Mouse (Mus musculus) Muller cell, postnatal 12 days (primary cell): ENCODE measurements at regions not wholly inside any gene's neighbourhood (a gene's known extent, or its start where the extent isn't known, plus 50 kb on each side); places are given as distances from the start of the nearest gene placed in this dataset.
"Not testable (repeated sequence)": the region's sequence is repeated elsewhere in the genome, so short reads cannot be mapped to it uniquely, and the experiment has no call there.

Source experiments
- DNase-seq: peaks from one replicate; pipeline ENCODE4 v3.0.0-alpha.2; 2015; ENCODE audit errors: inconsistent ontology term

DNA sequence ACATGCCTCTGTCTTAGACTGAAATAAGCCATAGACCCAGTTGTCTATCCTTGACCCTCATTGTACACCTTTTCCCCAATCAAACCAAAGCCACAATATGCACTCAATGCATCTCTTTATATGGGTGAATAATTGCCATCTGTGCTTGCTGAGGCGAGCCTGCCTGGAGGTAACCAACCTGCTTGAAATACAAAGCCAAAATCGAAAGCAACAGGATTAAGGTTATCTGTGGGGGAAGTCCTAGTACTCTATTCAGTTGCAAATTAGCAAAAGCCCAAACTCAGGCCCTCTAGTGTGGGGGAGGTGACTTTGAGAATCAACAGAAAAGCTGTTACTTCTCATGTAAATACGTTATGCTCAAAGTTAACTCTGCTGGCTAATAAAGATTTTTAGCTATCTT lies 246.2 kb upstream of the Fundc1 start:
- no peak for DNase-seq

DNA sequence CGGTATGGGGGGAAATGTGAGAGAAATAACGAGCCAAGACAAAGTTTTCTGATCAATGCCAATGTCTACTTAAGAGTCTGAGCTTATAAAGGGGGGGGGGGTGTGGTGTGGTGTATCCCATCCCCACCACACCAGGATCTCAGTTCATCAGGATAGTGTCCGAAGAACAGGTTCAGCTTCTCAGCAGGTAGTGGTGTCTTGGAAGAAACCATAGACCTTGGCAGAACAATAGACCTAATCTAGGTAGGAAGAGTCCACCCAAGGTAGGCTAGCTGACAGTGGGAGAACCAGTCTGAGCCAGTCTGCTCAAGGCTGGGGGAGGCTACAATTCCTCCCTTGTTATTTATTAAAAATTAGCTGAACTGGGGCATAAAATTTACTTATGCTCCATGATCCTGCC lies 245.5 kb upstream of the Fundc1 start:
- no peak for DNase-seq

DNA sequence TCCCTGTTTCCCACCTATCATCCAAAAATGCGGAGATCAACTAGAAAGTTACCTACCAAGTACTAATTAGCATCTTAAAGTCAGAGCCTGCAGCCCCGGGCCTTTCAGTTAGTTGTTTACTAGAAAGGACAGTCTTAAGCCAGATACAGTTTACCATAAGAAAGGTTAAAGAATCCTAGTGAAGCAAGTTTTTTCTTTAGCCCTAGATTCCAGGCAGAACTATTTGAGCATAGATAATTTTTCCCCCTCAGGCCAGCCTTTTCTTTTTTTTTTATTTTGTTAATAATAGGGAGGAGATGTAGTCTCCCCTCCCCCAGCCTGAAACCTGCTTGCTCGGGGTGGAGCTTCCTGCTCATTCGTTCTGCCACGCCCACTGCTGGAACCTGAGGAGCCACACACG lies 215.9 kb upstream of the Fundc1 start:
- DNase-seq, result not testable (repeated sequence)

DNA sequence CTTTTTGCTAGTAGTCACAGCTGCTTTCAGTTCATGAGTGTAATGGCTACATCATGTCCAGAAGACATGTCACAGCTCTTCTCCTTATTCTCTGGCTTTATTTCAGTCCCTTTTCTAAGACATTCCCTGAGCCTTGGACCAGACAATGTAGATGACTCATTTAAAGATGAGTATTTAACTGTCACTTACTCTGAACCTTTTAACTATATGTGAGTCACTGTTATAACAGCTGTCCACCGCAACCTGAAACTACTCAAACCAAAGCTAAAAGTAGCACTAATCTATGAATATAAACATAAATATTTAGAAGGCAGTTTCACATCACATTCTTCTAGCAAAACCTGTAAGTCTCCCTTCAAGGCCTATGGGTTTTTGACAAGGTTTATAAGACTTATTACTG lies 203.8 kb upstream of the Fundc1 start:
- DNase-seq, result no peak

DNA sequence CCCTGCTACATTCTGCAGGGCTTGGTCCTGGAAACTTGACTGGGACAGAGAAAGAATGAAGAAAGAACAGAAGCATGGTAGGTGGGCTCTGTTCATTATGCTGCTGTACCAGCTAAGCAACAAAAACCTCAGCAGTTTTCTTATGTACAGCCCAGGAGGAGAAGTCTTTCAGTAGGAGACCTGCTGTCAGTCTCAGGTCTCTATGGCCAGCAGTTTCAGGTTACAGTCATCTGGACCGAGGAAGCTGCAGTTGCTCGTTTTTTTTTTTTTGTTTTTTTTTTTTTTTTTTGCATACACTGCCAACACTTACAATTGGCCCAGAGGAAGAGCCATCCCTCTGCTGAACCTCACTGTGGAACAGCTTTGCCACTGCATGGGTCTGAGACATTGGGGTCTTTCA lies 180.7 kb upstream of the Fundc1 start:
- DNase-seq, result no peak

DNA sequence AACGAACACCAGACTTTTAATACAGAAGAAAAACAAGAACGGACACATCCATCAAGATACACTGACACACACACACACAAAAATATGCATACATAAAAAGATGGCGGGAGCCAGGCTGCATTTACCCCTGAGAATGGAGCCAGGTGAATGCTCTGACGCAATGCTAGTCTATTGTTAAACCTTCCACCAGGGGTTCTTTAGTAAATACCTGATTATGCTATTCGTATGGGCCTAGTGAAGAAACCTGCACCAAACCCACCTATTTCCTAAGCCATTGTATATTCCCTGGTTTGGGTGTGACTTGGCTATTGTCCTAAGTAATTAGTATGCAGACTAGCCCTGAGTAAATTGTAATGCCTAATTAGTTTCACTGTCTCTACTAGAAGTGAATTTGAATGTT lies 179.3 kb upstream of the Fundc1 start:
- DNase-seq, result no peak

DNA sequence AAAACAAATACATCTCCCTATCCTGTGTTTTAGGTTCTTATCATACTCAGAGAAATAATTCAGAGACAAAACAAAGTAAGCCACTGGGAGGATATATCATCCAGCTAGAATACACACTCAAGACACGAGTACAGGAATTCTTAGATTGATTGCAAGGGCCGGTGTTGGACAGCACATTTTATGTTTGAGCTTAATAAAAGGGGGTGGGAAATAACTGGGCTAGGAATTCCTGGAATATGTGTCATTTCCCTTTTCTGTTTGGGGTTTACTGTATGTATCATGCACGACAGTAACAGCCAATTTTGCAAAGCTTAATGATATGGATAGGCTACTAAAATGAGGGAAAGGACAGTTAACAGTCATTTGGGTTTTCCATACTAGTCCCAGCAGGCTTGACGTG lies 158.1 kb upstream of the Fundc1 start:
- peak; percentile 11 for DNase-seq

DNA sequence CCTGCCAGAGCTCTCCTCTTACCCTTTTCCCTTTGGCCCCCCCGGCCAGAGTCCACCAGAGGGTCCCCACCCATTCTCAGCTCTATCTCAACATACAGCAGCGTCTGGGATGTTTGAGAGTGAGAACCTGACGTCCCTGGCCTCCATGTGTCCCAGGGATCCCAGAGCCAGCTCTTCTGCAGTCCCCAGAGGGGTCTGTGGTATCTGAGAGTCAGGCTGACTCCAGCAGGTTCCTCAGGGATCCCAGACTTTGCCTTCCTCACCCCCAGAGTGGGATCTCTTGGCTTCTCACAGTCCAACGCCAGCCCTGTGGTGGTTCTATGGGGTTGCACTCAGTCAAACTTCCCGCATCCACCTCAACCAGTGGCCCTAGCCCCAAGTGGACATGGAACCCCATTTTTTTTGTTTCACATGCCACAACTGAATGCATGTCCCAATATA lies 153.7 kb upstream of the Fundc1 start:
- DNase-seq, result no peak

DNA sequence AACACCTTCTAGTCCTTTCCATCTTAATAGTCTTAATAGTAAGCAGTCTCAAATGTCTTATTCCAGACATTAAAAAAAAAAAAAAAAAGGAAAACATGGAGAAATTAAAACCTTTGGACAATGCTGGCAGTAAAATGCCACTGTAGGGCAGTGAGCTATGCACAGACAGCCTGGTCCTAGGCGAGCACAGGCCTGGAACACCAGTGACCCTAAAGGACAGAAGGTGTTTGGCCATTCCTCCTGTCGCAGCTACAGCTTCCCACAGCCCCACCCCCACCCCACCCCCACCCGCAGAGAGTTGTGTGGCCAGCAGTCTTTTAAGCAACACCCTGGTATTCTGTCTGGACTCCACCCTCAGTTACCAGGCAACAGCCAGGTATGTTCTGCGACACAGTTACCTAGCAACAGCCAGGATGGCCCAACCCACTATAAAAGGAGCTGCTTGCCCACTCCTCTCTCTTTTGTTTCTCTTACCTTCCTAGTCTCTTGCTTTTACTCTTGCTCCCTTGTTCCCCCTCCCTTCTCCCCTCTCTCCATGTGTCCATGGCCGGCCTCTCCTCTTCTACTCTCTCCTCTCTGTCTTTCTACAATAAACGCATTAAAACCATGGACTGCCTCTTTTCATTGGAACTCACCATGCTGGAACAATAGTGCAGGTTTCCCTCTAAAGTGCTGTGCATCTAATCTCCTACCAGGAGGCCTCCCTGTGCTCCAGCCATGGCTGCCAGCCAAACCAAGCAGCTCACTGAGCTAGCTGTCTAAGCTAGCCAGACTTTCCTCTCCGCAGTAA lies 153.1 kb upstream of the Fundc1 start:
- no peak for DNase-seq

DNA sequence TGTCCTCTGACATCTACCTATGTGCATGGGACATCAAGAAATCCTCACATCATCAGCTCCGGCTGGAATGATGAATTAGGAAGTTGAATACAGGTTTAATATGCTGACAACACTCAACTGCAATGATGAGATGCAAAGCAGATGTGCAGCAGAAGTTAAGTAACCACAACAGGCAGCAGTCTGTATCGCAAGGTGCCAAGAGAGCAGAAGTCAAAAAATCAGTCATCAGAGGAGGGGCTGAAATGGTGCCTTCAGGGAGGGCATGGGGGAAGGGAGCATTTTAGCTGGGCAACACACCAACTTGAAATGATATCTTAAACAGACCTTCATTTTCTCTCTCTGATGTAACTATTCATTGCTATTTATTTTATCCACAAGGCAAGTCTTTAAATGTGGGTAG lies 152.3 kb upstream of the Fundc1 start:
- no peak for DNase-seq

DNA sequence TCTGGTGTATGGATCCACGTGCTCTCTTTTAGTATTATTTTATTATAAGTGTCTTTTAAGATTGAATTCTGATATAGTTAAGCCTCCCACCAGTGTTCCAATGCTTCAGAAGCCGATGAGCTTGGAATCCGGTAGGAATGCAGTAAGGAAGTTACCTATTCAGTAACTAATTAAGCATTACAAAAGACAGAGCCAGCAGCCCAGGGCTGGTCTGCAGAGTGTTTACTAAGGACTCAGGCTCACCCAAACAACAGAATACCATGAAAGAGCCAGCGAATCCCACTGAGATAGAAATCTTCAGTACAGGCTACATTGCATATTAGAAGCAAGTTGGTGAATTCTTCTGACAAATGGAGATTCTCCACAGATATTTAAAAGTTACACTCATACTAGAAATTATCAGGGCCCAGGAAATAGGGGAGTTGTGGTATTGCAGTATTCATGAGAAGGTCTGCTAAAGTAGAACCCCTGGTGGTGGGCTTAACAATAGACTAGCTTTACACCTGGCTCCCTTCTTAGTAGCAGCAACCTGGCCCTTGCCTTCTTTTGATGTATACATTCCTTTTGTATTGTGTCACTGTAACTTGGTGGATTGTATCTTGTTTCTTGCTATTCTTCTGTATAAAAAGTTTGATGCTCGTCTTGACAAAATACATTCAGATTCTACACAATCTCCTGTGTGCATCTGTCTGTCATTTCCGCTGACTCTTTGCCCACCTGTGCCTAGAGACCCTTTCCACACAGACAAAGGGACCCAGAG lies 149.9 kb upstream of the Fundc1 start:
- DNase-seq, result not testable (repeated sequence)

DNA sequence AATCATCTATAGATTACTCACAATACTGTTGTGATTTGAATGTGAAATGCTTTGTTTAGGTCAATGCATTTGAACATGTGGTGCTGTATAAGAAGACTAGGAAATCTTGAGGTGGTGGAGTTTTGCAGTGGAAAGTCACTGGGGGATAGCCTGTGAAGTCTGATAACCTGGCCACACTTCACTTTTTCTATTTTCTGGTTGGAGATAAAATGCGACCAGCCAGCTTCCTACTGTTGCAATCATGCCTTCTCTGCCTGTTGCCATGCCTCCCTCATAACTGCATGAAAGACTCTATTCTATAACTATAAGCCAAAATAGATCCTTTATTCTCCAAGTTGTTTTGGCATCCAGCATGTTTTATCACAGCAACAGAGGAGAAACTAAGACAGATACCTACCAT lies 142.4 kb upstream of the Fundc1 start:
- no peak for DNase-seq

DNA sequence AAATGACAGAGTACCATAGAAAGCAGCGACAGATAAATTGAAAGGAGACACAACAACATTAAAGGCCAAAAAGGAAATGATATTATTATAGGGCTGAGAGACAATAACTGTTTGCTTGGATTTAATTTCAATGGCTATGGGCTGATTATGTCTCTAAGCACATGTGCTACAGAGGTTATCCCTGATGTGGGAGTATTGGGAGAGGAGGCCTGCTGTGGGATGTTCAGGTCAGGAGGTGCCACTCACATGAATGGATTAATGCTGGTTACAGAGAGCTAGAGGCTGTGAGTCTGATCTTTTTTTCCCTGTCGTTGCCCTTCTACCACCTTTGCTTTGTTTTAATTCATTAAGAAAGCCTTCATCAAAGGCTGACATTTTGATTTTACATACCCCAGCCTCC lies 140.8 kb upstream of the Fundc1 start:
- DNase-seq, result no peak

DNA sequence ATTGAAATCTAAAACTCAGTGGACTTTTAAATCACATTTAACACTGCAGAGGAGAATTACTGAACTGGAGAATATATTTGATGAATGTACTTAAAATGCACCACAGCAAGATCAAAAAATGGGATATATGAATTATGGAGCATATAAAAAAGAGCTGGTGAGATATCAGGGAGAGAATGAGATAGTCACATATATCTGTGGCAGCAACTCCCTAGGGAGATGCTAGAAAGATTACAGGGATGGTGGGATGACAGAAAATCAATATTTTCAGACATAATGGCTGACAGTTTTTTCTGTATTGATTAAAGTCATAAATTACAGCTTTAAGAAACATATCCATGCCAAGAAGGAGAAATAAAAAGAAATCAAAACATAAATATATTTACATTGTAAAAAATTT lies 140.3 kb upstream of the Fundc1 start:
- DNase-seq, result no peak
